Mouse (Mus musculus) bone marrow, adult 2 months (tissue): Measurements from ENCODE around the gene Adgrl1. TPM values are rescaled to one million over a fixed set of nuclear protein-coding genes. Genes with fewer than 3 reads are reported as not detected.

ENCODE experiments used
- H3K27ac ChIP-seq: fragments of 200-500 bp; 2 replicates; pipeline ENCODE4 v1.5.1; 2012; ENCODE audit warnings: low read depth, mild to moderate bottlenecking, control low read depth, inconsistent platforms, low read length; ENCODE audit not compliant: control insufficient read depth, poor library complexity, insufficient read depth
- H3K4me1 ChIP-seq: fragments of 200-500 bp; 2 replicates; pipeline ENCODE4 v1.6.1; 2011; ENCODE audit warnings: low read length; ENCODE audit not compliant: control insufficient read depth, insufficient read depth
- H3K4me3 ChIP-seq: fragments of 200-500 bp; replicated peaks from 2 replicates; pipeline ENCODE3; 2011; ENCODE audit warnings: mild to moderate bottlenecking, low read depth, low read length, control low read depth; ENCODE audit not compliant: control insufficient read depth
- CTCF ChIP-seq: fragments of 200-500 bp; IDR thresholded peaks from 2 replicates; pipeline ENCODE4 v1.5.1; 2011; ENCODE audit warnings: low read length, control low read depth; ENCODE audit not compliant: control insufficient read depth, insufficient read depth
- POLR2A ChIP-seq: fragments of 200-500 bp; IDR thresholded peaks from 2 replicates; pipeline ENCODE4 v1.6.1; 2011; ENCODE audit warnings: low read depth, mild to moderate bottlenecking, control low read depth, low read length, borderline replicate concordance; ENCODE audit not compliant: control insufficient read depth
- WGBS: fragments of 180-500 bp; shearing (Covaris S2); methylation state at CpG from one replicate; pipeline ENCODE4 v1.1.7; 2018; 5-methylcytosine and 5-hydroxymethylcytosine counted together
- polyA plus RNA-seq: library from polyadenylated mRNA; stranded (reverse); fragments of >200 nt; gene quantifications from 2 replicates; pipeline ENCODE4 v1.2.4, GENCODE M21; 2011; ENCODE audit warnings: low replicate concordance; ENCODE audit not compliant: missing spikeins, insufficient read depth, insufficient read length

The Adgrl1 gene
- polyA plus RNA-seq, 1 experiment: 8.8 TPM

DNA sequence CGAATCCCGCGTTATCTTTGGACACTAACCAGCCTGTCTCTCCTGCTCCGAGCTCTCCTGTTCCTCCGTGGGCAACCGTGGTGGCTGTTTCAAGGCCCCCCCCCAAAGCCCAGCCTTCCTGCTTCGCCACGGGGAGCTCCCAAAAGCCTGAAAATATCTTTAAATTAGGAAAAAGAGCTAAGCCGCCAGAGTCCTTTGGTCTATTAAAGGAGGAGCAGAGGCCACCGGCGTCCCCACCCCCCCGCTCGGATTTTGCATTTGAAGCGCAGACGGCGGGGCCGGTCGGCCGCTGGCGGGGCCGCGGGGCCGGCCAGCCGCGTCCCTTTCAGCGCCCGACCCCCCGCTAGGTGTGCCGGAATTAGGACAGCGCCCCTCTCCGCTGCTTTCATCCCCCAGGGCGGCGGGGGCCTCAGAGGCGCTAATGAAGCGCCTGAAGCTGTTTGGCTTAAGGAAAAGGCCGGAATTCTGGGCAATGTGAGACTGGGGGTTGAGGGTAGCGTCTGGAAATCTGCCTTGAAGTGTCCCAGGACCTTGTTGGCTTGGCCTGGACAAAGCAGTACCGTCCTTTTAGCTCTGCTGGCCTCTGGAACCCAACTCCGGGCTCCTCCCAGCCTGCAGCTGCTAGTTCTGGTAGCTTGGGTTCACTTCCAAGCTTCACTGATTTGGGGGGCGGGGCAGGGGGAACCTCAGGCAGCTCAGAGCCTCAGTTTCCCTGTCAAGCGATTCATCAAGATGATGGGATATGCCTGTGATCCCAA lies 23.6 kb upstream of the Adgrl1 start:
- H3K4me1 ChIP-seq: no peaks in the 10 kb centered on the region
- TF ChIP-seq CTCF (no peak), POLR2A (no peak)

GRCm38 (mm10) chr8:83876838-83877223 lies 23.1 kb upstream of the Adgrl1 start:
- 12% methylated on average over 10 of the region's 10 CpGs for whole genome bisulfite sequencing
- H3K4me3 ChIP-seq: no peak overlapping the region
- no peak overlapping the region for H3K27ac ChIP-seq
- H3K4me1 ChIP-seq: no peaks in the 10 kb centered on the region
- TF ChIP-seq POLR2A (no peak), CTCF (no peak)

More for the DNA sequence above, 23.6 kb upstream of the Adgrl1 start:
- Histone ChIP-seq H3K4me3 (no peak overlapping the region), H3K27ac (no peak overlapping the region)
- 4% methylated on average over 41 of the region's 41 CpGs for WGBS

DNA sequence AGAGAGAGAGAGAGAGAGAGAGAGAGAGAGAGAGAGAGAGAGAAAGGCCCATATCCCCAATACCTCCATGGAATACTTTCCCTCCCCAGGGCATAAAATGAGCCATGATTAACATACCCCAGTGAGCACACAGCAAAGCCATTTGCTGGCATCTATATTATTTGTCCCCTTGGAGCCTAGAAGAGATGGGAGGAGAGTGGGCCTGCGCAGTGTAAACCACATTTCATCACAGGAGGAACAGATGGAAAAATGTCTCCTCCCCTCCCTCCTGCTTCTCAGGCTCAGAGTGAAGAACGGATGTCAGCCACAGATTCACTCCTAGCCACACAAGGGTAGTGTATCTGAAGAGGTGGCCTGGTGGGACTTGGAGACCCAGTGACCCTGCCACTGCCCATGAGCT lies 11.5 kb upstream of the Adgrl1 start:
- H3K27ac ChIP-seq: no peak overlapping the region
- H3K4me1 ChIP-seq: no peaks in the 10 kb centered on the region
- no peak overlapping the region for H3K4me3 ChIP-seq
- WGBS: 82% methylated on average over 2 of the region's 2 CpGs
- no peak for TF ChIP-seq CTCF
- TF ChIP-seq POLR2A: no peak

DNA sequence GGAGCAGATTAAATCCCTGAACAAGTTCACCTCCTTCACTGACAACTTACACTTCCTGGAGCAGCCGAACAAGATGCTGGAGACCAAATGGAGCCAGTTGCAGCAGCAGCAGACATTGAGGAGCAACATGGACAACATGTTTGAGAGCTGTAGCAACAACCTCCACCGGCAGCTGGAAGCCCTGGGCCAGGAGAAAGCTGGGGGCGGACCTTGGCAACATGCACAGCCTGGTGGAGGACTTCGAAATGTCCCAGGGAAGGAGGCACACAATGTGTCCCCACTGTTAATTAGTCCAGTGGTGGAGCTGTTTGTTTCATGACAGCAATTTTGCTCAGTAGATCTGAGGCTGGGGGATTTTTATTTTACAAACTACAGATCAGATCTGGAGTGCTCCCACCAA lies 7.8 kb upstream of the Adgrl1 start:
- WGBS: 63% methylated on average over 4 of the region's 4 CpGs
- Histone ChIP-seq H3K4me3 (no peak overlapping the region), H3K4me1 (no peaks in the 10 kb centered on the region), H3K27ac (no peak overlapping the region)
- TF ChIP-seq CTCF (no peak), POLR2A (no peak)

DNA sequence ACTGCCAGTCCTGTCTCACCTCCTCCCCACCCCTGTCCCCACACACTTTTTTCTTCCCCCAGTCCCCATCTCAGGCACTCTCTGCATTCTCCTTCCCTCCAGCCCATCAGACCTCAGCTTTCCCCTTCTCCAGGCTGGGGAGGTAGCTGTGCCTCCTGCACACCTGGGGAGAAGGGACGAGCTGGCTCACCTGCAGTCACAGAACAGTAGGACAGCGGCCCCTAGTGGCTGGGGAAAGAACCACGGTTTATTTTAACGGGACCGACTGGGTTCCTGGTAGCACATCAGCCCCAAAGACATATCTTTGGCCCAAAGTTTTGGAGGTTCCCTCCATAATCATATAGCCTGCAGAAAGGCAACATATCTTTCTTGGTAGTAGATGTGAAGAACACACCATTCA lies 6.0 kb upstream of the Adgrl1 start:
- TF ChIP-seq POLR2A: no peak
- TF ChIP-seq CTCF: peak; percentile 90
- WGBS: under 1% methylated on average over 5 of the region's 5 CpGs
- no peaks in the 10 kb centered on the region for H3K4me1 ChIP-seq
- no peak overlapping the region for H3K4me3 ChIP-seq
- H3K27ac ChIP-seq: no peak overlapping the region

DNA sequence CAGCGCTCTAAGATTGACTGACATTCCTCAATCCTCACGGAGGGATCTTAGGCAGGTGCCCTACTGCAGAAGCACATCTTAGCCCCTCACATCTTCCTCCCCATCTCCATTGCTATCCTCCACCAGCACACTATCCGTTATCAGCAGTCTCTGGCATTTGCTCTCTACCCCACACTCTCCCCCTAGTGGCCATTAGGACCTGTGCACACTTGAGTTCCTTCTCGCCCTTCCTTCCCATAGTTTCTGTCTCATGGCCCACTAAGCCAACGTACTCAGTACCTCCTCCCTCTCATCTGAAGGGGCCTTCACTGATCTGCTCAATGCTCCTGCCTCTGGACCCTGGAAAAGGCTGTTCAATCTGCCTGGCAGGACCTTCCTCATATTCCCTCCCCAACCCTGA lies 4.0 kb upstream of the Adgrl1 start:
- WGBS: 8% methylated on average over 5 of the region's 5 CpGs
- H3K4me1 ChIP-seq: no peaks in the 10 kb centered on the region

DNA sequence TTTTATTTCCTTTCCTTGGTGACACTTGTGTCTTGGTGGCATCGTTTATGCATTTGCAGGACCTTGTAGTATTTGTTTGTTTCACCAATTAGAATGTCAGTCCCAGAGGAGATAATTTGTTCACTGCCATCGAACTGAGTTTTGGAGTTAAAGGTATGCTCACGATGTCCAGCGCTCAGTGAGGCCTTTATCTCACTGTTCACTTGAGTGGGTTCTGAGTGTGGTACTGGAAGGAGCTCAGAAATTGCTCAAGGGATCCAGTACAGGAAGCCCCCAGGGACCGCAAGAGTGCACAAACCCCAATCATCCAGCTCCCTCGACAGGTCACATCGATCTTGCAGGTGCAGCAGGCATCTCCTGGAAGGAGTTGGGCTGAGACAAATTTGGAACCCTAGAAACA lies 3.4 kb upstream of the Adgrl1 start:
- H3K27ac ChIP-seq: no peak overlapping the region
- TF ChIP-seq CTCF (no peak), POLR2A (no peak)
- no peaks in the 10 kb centered on the region for H3K4me1 ChIP-seq
- WGBS: 84% methylated on average over 7 of the region's 7 CpGs
- H3K4me3 ChIP-seq: no peak overlapping the region

More for the DNA sequence above, 4.0 kb upstream of the Adgrl1 start:
- TF ChIP-seq POLR2A (no peak), CTCF (peak; percentile 89)
- H3K4me3 ChIP-seq: no peak overlapping the region
- no peak overlapping the region for H3K27ac ChIP-seq

GRCm38 (mm10) chr8:83897211-83897610 lies 2.7 kb upstream of the Adgrl1 start:
- Histone ChIP-seq H3K27ac (no peak overlapping the region), H3K4me1 (no peaks in the 10 kb centered on the region), H3K4me3 (no peak overlapping the region)
- TF ChIP-seq POLR2A (no peak), CTCF (peak; percentile 31; the same call in 1 of the 2 replicates)
- WGBS: 20% methylated on average over 26 of the region's 26 CpGs

DNA sequence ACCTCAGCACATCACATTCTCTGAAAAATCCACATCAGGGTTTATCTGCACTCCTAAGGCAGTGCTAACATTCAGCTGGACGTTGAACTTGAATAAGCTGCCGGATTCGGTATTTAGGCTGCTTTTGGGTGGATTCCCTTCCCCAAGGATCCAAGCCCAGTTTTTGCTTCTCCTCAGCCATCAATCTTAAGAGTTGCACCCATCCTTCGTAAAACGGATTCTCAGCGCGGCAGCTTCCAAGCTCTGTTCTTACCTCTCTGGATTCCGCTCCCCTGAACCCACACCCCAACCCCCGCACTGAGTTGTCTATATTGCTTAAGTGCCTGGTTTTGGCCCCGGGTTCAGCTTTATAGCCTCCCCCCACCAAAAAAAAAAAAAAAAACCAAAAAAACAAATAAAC lies 1.4 kb upstream of the Adgrl1 start:
- H3K4me1 ChIP-seq: no peaks in the 10 kb centered on the region
- H3K27ac ChIP-seq: no peak overlapping the region
- TF ChIP-seq POLR2A: no peak
- TF ChIP-seq CTCF: no peak
- whole genome bisulfite sequencing: 23% methylated on average over 10 of the region's 10 CpGs
- H3K4me3 ChIP-seq: no peak overlapping the region

DNA sequence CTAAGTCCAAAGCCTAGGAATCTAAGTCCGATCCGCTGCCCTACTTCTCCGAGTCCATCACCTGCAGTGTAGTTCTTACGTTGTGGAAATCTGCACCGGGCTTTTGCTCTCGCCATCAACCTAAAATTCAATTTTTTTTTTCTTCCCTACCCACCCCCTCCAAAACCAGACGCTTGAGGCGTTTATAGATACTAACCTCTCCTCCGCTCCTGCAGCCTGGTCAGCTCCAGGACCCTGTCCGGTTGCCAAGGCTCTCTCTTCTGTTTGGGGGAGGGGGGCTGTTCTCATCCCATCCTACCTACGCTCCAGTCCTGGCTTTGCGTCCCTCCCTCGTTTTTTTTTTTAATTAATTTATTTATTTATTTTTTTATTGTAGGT lies 931 bp upstream of the Adgrl1 start:
- Histone ChIP-seq H3K4me1 (no peaks in the 10 kb centered on the region), H3K4me3 (no peak overlapping the region), H3K27ac (no peak overlapping the region)
- TF ChIP-seq CTCF (no peak), POLR2A (no peak)
- WGBS: 2% methylated on average over 13 of the region's 13 CpGs
